Mouse (Mus musculus): ENCODE results near the gene Mgrn1.

Gene Mgrn1

DNA sequence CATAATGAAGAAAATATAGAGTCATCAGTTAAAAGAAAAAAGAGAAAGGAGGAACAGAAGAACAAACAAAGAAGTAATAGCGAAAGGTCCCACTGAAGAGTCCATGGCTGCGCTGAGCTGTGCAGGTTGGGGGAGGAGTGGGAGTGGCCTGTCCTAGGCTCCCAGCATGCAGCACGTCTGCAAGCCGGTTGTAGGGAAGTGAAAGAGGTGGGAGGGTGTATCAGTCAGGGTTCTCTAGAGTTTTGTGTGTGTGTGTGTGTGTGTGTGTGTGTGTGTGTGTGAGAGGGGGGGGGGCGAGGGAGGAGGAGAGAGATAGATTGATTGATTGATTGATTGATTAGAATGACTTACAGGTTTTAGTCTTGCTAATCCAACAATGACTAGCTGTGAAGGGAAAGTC lies 21.9 kb downstream of the Mgrn1 start:
- in situ Hi-C loops (cut with MboI): no loop called here

DNA sequence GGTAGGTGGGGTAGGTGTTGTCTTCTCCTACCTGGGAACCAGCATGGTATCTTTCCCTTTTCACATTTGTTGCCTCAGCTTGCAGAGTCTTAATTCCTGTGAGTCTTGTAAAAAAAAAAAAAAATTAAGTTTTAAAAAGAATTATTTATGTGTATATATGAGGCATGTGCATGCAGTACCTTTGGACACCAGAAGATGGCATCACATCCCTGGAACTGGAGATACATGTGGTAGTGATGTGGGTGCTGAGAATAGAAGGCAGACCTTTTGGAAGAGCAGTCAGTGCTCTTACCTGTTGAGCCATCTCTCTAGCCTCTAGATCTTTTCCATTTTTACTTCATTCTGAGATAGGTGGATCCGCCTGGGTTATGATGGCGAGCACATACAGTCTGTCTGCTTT lies 23.7 kb downstream of the Mgrn1 start:
- in situ Hi-C loops (cut with MboI): no loop called here

DNA sequence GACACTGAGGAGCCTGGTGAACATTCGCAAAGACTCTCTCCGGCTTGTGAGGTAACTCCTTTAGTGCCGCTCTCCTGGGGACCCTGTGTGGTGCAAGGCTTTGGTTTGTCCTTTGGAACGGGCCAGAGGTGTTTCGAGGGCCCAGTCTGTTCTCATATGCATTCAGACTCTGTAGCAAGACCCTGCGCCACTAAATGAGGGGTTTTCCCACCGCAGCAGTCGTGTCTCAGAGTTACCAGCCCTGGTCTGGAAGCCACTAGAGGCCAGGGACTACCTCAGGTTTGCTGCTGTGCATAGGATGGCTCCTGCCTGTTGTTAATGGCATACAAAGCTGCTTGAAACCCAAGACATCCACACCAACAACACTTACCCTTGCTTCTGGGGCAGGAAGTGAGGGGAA lies 24.7 kb downstream of the Mgrn1 start:
- in situ Hi-C loops (cut with MboI): no loop called here

DNA sequence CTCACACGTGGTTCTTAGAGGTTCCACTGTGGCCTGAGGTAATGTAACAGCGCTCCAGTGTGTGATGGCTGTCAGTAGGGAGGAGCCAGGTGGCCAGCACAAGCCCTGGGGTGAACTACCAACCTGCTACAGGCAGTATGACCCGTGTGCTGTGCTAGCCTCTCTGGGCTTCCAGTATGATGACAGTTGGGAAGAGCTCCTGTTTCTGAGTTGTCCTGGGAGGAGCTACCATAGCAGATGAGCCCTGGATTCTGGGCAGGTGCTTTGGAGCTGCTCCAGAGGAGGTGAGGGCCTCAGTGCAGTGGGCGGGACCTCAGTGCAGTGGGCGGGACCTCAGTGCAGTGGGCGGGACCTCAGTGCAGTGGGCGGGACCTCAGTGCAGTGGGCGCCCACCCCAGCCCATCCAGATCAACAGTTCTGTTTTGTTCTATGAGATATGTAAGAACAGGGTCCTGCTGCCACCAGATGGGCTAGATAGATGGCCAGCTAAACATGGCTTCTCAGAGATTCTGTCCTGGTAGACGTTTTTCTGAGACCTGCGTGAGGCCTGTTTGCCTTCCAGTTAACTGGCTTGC lies 26.1 kb downstream of the Mgrn1 start:
- in situ Hi-C loops (cut with MboI): no loop called here

DNA sequence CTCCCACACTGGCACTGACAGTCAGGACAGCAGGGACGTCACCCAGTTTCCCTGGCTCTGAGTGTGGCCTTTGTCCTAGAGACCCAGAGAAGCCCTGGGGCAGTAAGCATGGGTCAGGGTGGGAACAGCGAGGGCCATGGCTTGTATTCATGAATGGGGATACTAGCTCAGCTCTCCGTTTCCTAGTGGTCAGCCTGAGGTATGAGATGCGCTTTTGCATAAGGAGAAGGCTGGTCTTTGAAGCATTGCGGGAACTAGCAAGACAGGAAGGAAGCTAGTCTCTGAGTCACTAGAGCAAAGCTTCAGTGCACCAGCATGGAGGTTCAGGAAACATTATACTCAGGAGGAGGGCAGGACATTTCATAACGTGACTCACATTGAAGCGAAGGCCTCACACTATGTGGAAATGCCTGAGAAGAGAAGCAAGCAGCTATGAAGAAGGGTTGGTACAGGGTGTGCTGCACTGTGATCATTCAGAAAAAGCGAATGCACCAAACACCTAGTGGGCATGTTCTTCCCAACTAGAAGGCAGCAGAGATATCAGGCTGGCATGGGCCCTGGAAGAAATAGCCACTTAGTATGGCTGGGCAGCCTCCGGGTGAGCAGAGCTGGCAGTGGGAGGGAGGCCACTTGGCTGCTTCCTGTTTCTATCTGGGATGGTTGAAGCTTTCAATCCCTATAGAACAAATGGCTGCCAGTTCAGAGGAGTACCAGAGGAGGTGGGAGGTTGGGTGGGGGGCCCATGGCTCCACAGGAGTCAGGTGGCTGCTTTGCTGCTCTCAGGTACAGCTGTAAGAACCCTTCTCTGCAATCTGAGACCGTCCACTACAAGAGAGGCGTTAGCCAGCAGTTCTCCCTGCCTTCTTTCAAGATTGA lies 27.1 kb downstream of the Mgrn1 start:
- in situ Hi-C loops (cut with MboI): no loop called here

DNA sequence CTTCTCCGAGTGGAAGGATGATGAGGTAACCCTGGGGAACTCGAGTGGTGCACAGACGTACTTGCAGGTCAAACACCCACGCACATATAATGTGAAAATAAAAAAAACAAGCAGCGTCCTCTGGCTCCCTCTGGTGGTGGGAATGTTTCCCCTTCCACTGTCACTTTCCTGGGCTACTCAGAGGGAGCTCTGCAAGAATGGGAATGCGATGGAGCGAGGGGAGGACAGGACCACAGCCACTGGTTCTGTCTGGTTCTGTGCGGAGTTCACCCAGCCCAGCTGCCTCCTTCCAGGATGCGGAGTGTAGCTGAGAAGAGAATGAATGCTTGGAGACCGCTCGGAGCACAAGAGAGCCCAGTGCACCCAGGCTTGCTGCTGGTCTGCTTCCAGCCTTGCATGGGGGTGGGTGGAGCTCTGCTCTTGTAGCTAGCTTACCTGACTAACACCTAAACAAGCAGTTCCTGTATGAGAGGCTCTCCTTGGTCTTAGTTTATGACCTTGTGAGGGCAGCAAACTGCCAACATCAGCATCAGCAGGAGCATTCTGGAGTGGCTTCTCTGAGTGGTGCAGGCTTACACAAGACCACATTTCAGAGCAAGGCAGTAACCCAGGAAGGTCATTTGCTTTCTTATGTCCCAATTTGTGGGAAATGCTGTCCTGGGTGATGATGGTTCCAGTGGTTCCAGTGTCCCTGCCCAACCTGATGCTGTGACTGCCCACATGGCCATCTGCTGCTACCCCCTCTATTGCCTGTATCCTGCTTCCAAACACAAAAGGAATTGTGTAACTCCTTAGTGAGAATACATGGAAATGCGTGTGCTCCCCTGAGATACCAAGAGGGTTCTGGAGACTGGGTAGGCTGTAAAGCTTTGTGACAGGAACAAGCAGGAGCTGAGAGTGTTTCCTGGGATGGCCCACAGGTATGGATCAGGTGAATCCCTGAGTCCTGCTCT lies 28.0 kb downstream of the Mgrn1 start:
- in situ Hi-C loops (cut with MboI): no loop called here

DNA sequence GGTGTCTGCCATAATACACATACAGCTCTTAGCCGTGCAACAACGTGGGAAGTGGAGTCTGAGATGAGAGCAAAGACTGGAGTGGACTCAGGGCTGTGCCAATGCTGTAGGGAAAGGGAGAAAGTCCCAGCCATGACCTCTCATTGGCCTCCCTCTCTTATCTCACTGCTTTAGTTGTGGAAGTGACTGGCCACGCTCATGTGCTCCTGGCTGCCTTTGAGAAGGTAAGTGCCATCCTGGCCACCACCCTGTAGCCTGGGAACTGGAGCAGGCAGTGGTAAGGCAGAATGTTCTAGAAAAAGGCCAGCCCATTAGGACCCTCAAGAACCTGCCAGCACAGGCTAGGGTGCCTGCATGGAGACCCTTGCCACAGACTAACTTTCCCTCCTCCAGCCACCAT lies 29.9 kb downstream of the Mgrn1 start:
- in situ Hi-C loops (cut with MboI): loop anchor here (5.0 kb wide), 1 partner anchor 49 kb away; no protein-coding TSS in a partner anchor

DNA sequence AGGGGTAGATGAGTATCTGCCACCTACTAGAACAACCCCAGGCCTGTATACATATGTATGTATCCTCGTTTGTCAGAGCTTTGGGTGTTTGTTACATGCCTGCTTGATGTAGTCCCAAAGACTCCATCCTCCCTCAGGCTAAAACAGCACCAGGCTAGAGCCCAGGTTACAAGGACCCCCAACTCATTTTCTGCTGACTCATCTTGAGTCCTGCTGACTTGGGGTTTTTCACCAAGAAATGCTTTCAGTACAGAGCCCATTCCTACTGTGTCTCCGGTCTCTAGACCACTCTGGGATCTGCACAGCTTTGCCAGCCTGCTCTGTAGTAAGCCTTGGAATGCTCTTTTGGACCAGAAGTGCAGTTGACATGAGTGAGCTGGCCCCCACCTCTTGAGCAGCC lies 30.6 kb downstream of the Mgrn1 start:
- in situ Hi-C loops (cut with MboI): loop anchor here (5.0 kb wide), 1 partner anchor 49 kb away; no protein-coding TSS in a partner anchor

DNA sequence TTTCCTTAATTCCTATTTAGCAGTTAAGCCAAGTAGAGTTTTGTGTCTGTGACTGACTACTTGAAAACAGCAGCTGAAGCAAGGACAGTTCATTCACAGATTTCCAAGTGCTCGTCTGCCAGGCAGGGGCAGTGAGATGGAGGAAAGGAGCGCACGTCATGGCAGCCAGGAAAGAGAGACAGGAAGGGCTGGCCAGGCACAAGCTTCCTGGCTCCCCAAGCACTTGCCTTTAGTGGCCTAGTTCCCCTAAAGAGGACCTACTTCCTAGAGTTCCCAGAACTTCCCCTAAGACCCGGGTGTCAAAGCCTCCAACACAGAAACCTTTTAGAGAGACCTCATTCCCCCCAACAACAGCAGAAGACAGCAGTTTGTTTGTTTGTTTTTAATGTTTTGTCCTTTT lies 34.5 kb downstream of the Mgrn1 start:
- in situ Hi-C loops (cut with MboI): no loop called here

DNA sequence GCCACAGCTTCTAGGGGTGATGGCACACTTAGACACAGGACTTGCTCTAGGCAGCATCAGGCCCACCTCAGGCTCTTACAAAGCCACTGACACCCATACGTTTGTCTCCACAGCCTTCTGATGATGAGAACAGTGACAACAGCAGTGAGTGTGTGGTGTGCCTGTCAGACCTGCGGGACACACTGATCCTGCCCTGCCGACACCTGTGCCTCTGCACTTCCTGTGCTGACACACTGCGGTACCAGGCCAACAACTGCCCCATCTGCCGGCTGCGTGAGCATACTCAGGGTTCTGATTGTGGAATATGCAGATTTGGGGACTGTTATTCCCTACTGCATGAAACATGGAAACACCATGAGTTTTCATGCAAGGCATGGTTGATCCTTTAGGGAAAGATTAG lies 36.4 kb downstream of the Mgrn1 start:
- in situ Hi-C loops (cut with MboI): no loop called here

DNA sequence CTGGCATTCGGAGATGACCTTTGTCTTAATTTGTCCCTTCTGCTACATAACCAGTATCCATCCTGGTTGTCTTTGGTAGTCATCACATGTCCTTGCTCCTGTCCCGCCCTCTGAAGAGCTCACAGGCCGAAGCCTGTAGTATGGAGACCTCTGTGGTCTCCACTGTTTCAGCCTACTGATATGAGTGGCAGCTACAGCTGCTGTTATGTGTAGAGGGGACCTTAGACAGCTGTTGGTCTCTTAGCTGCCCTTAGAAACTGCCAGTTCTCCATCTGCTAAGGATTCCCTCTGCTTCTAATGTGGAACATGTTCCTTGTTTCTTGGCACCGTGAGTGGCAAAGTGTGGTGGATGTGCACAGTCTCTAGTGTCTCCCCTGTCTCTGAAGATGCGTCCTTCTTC lies 37.9 kb downstream of the Mgrn1 start:
- in situ Hi-C loops (cut with MboI): no loop called here

DNA sequence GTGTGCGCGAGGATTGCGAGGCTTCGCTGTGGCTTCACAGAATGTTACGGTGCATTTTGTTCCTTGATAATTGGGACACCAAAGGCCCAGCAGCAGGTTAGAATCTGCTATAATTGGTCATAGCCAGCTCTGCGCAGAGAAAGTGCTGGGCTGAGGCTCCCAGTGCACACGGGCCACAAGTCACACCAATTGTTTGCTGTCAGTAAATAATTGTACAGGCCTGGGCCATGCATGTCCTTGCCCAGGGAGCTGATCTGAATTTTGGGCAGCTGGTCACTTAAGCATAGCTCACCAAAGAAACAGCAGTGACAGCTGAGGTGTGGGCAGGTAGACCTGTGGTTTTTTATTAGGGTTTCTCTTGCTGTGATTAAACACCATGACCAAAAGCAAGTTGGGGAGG lies 41.9 kb downstream of the Mgrn1 start:
- in situ Hi-C loops (cut with MboI): no loop called here

DNA sequence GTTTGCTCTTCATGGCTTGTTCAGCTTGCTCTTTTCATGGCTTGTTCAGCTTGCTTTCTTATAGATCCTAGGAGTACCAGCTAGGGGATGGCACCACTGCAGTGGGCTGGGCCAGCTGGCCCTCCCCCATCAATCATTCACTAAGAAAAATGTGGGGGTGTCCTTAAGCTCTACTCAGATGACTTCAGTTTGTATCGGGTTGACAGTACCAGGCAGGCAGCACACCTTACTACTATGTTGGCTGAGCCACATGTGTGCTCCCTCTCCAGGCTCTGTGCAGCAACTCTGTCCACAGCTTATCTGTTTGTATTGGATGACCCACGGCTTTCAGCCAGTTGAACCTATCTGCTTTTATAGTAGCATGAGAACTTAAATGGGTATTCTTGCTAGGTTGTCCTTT lies 42.4 kb downstream of the Mgrn1 start:
- in situ Hi-C loops (cut with MboI): no loop called here

DNA sequence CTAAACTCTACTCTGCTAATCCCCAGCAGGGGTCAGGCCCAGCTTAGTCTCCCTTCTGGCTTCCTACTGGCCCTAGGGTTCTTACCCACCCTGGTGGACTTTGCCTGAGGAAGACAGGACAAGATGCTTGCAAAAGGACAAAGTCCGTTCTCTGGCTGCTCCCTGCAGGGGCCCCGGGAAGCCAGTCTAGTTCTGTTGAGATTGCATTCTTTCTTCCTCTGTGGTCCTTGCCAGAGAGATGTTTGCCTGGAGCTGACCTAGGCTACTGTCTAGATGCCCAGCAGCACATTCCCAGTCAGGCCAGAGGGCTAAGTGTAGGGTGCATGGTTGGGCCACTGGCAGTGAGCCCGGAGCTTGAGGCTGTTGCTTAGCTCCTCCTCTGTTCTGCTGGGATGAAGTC lies 46.4 kb downstream of the Mgrn1 start:
- in situ Hi-C loops (cut with MboI): no loop called here

DNA sequence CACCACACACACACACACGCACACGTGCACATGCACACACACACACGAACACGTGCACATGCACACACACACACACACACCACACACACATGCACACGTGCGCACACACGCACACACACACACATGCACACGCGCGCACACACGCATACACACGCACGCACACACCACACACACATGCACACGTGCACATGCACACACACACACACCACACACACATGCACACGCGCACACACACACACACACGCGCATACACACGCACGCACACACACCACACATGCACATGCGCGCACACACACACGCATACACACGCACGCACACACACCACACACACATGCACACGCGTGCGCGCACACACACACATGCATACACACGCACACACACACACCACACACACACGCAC lies 49.4 kb downstream of the Mgrn1 start:
- in situ Hi-C loops (cut with MboI): no loop called here

DNA sequence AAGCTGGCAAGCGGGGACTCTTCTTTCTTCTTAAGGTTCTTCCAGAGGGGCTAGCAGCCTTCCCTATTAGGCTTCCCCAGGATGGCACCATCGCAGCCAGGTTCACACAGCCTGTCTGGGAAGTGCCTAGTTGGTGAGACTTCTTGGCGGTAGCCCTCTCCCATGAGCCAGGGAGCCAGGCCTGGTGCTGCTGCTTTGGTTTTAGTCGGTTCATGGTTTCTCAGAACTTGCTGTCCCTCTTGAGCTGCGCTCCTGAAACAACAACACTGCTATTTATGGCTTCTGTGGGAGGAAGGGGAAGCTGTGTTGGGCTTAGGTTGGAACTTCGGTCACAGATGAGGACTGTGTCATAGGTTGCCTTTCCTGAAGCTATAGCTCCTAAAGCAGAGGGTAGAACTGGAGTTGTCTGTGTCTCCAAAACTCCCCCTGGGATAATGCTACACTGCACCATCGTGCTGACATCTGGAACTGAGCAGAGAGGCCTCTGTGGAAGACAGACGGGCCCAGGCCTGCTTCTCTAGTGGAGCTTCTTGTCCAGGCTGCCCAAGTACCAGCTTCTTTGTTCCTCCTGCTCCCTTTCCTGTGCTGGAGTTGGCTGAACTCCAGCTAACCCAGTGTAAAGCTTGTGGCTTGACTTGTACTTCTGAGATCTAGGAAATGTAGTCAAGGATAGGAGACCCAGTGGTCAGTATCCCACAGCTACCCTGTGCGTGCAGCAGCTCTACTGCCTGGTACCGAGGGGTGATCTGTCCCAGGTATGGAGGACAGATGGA lies 50.1 kb downstream of the Mgrn1 start:
- in situ Hi-C loops (cut with MboI): no loop called here

DNA sequence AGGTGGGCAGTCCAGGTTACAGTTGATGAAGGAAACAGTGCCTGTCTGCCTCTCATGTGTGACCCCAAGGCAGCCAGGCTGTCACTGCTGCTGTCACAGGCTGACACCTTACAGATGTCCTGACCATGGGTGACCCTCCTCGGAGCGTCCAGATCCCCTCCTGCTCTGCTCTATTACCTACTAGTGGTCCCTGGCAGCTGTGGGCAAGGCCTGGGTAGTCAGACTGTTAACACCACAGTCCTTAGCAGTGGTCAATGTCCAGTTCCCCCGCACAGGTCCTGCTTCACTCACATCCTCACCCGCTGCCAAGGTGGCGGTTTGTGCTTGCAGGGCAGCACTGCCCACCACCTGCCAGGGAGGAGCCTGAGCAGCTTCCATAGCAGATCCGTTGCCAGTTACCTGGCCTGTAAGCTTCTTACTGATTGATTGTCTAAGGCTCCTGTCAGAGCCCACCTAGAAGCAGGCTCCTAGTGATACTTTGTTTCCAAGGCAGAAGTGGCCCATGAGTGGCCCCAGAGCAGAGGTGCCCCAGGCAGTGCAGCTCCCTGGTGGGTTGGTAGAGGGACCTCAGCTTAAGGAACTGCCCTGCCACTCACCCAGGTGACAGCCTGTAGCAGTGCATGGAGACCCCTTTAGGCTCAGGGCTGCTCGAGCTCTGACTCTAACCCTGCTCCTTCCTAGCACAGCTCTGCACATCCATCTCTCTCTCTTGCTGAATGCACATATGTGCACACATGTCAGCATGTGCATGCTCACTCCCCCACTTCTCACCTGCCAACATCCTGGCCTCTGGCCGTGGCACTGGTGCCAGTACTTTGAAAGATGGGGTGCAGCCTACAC lies 51.5 kb downstream of the Mgrn1 start:
- in situ Hi-C loops (cut with MboI): no loop called here

DNA sequence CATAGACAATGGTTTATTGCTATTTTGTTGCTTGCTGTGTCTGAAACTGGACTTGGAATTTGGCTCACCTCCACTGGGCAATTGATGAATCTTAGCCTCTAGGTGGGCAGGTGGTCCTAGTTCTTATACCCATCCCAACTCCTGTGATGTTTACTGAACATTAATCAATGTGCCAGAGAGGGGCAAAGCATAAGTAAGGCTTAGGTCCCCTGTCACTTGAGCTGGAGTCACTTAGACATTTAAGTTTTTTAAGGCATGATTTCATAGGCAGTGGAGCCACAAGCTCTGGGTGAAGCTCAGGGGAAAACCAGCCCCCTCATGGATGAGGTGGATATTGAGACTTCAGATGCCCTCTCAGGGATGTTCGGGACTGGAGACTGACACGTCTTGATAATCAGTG lies 52.4 kb downstream of the Mgrn1 start, which contains the start of gene Nudt16l1:
Gene Nudt16l1, plus strand, starts transcription at position 301 of the 400 bp plus-strand sequence.
- in situ Hi-C loops (cut with MboI): no loop called here

DNA sequence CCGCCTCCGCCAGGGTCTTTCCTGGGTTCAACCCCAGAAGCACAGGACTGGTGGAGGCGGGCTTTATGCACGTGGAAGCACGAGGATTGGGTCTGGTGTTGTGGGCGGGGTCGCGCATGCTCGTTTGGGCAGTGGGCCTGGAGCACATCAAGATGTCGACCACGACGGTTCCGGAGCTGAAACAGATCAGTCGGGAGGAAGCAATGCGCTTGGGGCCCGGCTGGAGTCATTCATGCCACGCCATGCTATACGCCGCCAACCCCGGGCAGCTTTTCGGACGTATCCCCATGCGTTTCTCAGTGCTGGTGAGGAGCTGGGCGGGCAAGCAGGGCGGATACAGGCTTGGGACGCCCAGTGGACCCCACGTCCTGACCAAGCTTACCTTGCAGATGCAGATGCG lies 52.9 kb downstream of the Mgrn1 start:
- in situ Hi-C loops (cut with MboI): no loop called here

DNA sequence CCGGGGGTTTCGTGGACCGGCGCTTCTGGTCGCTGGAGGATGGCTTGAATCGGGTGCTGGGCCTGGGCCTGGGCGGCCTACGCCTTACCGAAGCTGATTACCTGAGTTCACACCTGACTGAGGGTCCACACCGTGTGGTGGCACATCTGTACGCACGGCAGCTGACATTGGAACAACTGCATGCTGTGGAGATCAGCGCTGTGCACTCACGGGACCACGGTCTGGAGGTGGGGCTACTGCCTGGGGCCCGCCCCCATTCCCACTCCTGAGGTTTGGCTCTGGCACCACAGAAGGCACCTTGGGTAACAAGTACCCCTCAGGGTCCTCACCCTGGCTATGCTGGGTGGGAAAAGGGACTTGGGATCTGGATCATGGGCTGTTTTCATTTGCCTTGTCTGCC lies 53.4 kb downstream of the Mgrn1 start:
- in situ Hi-C loops (cut with MboI): no loop called here

All from mature B cell (primary cell).